Mouse (Mus musculus) CH12F3 (cell line): ENCODE data around the gene Gm28038.

Experiments used
- in situ Hi-C: fragments of 300-500 bp; cut with MboI; formaldehyde crosslinking; loops from 2 replicates; pipeline ENCODE4 v1.14.3; 2020; ENCODE audit warnings: low sequenced_read_pairs

Gene Gm28038

DNA sequence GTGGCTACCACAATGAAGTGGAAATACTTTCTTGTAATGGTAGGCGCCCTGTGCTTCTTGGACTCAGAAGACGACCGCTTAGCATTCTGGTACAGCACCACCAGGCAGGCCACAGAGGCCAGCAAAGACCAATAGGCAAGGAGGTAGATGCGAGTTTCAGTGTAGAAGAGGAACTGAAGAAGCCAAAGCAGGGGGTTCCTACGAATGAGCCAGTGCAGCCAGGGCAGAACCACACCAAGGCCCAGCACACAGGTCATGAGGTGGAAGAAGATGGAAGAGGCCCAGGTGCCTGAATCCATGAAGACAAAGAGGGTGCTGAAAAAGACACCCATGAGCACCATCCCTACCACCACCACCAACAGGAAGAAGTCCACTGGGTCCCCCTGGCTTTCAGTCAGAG lies 4.2 kb downstream of the Gm28038 start:
- in situ Hi-C loops: no loop called here

DNA sequence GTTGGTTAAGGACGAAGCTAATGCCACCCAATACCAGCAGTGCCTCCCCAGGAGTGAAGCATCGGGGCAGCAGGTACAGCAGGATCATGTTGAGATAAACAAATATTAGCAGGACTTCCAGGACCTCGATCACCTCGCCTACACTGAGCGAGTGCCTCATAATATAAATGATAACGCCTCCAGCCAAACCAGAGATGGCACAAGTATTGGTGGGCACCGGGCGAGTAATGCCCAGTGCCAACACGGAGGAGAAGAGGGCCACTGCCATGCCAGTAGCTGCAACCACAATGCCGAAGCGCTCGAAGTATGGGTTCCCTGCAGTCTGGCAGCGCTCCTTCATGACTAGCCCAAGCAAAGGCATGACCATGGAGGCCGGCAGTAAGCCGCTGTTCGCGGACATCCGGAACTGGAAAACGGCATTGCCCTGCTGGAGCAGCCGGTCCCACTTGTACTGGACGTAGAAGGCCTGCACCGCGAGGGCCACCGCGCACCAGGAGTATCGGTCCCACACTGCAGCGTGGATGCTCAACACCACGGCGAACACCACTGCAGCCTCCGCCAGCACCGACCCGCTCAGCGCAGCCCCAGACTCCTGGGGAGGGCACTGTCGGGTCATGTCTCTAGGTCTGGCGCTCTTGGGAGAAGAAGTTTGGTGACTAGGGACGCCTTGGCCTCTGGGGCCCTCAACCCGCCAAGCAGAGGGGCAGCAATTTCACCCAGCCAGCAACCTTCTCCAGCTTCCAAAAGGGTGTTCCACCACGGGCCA lies 4.8 kb downstream of the Gm28038 start:
- in situ Hi-C loops: no loop called here

DNA sequence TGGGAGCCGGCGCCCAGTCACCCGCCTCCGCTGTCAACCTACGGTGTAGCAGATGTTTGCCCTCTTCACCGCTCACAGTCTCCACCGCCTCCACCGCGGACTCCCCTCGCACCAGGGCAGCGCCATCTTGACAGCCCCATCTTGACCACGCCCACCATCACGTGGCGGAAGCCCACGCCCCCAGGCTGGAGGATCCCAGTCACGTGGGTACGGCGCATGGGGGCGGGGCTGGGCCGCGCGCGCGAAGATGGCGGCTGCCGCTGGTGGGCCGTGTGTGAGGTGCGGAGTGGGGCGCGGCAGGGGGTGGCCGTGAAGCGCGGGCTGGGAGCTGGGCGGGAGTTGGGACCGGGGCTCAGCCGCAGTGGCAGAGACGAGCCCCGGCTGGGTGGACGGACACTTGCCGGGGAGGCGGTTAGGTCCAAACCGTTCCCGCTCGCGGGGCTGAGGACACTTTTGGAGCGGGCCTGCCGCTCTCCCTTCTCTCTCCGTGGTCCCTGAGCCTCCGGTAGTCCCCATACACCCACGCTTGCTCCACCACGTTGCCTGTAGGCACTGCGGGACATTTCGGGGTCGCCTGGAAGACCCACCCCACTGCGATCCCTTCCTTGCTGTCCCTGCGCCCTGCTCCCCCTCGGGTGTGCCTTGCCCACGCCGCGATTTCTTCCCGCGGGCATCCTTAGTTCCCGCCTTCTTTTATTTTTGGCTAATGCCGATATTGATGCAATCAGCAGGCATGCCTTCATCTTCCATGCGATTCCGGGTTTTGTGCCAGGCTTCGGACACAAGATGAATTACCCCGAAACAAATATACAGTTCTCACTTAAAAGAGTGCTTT lies 5.6 kb downstream of the Gm28038 start, which contains the start of the genes Dolk and Nup188:
Dolk (minus strand) TSS at position 143 of the 835 bp plus-strand sequence.
Nup188 (plus strand) TSS at position 206 of the 835 bp plus-strand sequence.
- in situ Hi-C loops: no loop called here

DNA sequence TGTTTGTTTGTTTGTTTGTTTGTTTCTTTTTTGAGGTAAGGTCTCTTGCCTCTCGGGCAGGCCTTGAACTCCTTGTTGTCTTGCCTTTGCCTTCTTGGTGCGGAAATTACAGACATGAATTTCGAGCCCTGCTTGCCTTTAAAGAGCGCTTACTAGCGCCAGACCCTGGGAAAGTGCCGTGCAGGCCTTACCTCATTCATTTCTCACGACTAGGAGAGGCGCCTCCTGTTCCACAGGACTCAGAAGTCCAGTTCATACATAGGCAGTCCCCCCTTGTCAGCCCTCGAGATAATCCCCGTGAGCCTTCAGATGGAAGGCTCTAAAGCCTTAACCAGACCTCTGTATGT lies 6.2 kb downstream of the Gm28038 start:
- in situ Hi-C loops: no loop called here

DNA sequence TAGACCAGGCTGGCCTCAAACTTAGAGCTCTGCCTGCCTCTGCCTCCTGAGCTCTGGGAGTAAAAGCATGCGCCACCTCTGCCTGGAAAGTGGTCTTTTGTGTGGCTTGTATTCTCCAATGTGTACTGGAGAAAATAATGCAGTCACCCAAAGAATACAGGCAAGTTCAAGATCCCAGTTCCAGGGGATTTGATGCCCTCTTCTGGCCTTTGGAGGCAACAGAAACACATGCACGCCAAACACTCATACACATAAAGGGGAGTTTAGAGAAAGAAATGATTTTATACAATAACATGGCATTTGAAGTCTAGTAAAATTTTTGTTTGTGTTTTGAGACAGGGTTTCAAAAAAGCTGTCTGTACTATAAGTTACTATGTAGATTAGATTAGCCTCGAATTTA lies 18.7 kb downstream of the Gm28038 start:
- in situ Hi-C loops: no loop called here

DNA sequence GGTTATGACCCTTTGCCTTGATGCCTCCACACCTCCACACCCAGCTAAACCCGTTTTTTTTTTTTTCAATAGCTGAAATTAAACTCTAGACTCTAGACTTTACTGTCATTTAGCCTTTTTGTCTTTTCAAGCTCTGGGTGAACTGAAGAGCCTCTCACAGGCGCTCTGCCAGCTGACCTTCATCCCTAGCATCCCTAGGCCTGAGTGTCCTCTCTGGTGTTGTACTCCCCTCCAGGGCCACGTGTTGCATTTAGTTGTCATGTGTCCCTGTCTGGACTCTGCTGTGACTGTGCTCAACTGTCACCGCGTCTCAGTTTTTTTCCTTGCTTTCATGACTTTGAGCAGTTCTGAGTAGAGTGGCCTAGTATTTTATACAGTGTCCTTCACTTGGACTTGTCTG lies 19.1 kb downstream of the Gm28038 start:
- in situ Hi-C loops: no loop called here

DNA sequence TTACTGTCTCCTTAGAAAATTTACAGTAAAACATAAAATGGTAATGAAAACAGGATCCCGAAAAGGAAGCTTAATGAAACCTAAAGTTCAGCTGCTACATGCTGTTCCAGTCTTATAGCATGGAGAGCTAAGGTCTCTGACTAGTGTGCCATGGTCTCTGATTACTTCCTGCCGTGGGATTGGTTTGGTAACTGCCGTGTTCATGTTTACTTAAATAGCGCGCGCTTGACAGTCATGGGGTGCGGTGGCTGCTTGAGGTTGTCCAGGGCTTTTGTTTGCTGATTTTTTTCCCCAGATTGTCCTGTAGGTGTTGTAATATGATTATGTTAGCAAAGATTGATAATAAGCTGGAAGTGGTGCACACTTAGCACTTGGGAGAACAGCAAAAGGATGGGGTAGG lies 25.2 kb downstream of the Gm28038 start:
- in situ Hi-C loops: no loop called here

DNA sequence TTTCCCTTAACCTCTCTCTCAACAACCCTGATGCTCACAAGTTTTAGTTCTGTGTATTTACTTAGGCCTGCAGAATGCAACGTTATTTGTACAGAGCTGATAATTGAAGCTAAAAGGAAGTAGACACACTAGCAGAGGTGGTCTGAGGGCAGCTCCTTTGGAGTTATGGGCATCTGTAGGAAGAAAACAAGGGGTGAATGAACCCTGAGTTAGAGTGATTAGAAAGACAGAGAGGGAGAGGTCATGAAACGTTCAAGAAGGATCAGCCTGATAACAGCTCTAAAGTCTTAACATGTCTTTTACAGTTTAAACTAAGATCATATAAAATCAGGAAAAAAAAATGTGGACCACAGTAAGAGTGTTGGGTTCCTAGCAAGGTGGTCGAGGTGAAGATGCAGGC lies 28.5 kb downstream of the Gm28038 start:
- in situ Hi-C loops: no loop called here

DNA sequence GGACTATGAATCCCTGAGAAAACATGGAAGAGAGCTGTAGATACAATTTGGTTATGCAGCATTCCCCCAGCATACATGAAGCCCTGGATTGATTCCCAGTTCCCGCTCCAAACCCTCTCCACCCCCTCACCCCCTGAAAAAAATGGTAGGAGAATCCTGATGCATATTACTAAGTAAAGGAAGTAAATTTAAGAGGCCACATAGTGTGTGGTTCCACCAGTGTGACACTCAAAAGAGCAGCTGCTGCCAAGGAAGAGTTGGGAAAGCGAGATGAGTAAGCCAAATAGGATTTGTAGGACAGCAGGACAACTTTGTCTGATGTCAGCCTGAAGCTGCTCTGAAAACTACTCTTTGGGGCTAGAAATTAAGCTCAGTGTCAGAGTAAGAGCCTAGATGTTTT lies 30.6 kb downstream of the Gm28038 start:
- in situ Hi-C loops: no loop called here

DNA sequence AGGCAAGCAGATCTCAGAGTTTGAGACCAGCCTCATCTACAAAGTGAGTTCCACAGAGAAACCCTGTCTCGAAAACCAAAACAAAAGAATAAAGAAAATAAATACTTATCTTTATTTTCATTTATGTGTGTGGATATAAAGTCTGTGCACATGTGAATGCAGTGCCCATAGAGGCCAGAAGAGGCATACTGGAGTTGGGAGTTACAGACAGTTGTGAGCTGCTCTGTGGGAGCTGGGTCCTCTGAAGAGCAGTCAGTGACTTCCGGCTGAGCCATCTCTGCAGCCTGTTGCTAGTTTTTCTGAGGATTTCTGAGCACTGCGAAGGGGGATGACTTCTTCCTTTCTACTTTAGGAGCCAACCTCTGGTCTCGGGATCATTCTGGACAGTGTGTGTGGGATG lies 35.3 kb downstream of the Gm28038 start:
- in situ Hi-C loops: no loop called here

DNA sequence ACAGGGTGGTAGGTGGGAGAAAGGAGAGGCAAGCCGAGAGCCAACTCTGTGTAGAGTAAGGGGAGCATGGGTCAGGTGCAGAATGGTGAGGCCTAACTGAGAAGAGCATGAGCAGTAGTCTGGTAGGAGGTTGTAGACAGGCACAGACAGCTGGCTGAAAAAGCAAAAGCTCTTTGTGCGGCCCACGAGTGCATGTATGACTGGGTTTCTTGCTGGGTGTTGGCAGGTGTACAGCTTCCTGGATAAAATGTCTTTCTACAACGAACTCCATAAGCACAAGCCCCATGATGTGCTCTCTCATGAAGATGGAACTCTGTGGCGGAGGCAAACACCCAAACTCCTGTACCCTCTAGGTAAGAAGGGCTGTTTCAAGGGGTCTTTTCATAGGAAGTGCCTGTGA lies 36.1 kb downstream of the Gm28038 start:
- in situ Hi-C loops: no loop called here

DNA sequence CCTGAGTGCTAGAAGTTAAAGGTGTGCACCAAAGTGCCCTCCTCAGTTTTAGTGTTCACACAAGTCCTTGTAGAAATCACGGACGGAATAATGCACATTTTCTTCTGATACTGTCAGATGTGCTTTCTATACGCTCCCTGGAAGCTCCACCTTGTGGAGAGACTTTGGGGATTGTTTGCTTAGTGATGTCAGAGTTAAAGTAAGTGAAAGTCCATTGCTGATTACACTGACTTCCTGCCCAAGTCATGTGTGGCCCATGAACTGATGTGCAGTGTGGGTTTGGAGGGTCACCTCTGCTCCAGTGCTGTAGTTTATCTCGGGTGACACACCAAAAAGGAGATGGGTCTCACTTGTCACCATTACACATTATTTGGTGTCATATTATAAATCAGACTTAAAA lies 38.4 kb downstream of the Gm28038 start:
- in situ Hi-C loops: no loop called here

DNA sequence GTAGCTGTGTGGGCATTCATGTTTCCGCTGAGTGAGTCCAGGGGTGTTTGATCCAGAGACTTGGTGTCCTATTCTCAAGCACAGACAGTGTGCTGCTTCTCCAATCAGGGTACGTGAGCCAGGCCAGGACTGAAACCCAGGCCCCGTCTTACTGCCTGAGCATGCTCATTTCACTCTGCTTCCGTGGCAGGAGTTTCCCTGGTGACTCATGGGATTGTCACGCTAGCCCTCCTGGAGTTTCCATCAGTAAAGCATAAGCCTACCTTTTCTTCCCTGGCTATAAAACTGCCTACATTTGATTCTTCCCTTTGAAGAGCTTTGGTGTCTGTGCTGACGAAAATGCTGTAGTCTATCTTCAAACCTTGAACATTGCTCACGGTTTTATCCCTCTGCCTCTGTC lies 42.3 kb downstream of the Gm28038 start:
- in situ Hi-C loops: no loop called here

DNA sequence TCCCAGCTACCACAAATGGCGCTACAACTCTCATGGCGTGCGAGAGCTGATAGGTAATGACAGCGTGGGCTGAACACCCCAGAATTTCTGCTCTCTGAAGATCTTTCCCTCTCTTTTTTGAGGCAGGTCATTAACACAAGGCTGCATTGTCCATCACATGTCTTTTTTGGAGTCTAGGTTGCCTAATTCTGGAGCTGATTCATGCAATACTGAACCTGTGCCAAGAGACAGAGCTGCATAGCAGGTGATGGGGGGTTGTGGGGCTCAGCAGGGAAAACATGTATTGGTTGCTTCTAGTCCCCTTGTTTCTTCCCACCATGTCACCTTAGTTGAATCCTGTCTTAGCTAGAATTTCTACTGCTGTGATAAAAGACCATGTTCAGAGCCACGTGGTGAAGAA lies 44.5 kb downstream of the Gm28038 start:
- in situ Hi-C loops: no loop called here

DNA sequence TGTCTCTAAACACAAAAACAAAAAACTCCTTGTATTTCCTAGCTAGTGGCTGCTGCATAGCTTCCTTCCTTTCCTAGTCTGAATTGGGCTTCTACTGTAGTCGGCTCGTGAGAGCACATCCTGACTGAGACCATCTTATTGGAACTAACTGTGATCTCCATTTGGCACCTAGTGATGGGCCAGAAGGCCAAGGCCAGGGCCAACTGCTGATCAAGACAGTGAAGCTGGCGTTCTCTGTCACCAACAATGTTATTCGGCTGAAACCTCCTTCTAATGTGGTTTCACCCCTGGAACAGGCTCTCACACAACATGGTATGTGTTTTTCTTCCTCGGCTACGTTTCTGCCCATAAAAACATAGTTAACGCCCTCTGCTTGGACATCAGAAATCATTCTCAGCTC lies 46.4 kb downstream of the Gm28038 start:
- in situ Hi-C loops: no loop called here

DNA sequence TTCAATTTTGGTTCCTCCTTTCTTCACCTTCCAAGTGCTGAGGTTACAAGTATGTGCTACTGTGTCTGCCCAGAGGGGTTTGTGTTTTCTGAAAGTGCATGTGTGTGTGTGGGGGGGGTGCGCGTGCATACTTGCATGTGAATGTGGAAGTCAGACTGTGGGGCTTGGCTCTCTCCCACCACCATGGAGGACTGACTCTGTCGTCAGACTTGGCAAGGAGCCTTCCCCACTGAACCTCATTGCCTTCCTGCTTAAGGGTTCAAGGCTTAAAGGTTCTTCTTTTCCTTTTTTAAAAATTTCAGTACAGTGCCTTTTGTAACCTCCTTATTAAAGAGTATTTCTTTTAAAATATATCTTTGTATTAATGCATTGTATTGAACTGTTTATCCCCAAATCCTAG lies 47.9 kb downstream of the Gm28038 start:
- in situ Hi-C loops: no loop called here

DNA sequence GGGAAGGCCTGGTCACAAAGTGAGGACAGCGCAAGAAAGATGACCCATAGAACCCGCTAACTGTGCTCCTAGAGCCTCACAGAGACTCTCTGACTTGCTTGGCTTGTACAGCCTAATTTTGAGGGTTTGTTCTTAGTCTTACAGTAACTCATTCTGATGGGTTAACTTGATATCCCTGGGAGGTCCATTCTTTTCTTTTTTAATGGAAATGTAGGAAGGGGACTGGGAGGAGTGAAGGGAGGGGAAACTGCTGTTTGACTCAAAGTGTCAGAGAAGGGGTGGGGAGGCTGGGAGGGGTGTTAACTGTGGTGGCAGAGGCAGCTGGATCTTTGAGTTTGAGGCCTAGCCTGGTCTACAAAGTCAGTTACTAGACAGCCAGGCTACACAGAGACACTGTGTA lies 54.5 kb downstream of the Gm28038 start:
- in situ Hi-C loops: no loop called here

DNA sequence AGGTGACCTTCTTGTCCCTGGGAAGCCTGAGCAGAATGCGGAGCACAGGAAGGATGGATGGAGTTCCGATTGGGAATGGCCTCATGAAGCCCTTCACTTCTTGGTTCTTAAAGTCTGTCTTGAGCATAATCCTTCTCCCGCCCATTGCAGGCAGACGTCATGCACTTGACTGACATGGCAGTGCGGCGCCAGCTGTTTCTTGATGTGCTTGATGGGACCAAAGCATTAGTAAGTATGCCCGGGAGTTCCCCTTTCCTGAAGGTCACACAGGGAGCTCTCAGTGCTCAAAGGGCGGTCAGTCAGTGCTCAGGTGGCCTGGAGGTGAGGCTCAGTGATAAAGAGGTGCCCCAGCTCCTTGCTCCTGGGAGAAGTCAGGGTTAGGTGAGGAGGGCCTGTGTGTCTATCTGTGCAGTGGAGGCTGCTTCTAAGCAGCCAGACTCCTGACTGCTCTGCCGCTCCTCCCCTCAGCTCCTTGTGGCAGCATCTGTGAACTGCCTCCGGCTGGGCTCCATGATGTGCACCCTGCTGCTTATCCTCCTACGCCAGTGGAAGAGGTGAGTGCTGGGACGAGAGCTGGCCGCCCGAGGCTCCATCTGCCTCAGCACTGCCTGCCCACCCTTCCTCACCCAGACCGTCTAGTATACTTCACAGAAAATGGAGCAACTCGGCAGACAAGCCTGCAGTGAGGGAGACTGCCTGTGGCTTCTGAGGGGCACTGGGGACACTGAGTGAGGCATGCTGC lies 55.5 kb downstream of the Gm28038 start:
- in situ Hi-C loops: no loop called here

DNA sequence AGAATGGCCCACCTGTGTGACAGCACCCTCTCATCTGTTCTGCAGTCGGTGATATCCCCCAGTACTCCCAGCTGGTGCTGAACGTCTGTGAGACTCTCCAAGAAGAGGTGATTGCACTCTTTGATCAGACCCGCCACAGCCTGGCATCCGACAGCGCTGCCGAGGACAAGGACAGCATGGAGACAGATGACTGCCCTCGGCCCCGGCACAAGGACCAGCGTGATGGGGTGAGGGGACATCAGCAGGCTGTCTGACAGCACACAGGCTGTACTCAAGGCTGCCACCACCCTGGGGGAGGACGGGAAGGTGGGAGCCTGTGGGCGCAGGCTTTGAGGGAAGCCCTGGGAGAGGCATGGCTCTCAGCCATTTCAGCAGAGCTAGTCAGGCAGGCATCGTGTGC lies 56.3 kb downstream of the Gm28038 start:
- in situ Hi-C loops: no loop called here

DNA sequence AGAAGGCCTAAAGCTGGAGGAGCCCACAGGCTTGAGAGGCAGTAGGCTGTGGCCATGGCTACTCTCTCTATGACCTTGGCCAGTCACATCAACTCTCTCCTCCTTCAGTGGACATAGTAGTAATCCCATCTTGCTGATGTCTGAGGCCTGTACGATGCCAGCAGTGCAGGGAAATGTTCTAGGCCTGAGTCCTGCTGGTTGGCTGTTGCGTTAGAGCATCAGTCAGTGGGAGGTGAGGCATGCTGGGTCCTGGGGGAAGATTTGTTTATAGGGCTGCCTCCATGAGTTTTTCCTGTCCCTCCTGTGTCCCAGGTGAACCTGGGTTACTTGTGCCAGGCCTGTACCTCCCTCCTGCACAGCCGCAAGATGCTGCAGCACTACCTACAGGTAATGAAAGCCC lies 61.2 kb downstream of the Gm28038 start:
- in situ Hi-C loops: no loop called here

DNA sequence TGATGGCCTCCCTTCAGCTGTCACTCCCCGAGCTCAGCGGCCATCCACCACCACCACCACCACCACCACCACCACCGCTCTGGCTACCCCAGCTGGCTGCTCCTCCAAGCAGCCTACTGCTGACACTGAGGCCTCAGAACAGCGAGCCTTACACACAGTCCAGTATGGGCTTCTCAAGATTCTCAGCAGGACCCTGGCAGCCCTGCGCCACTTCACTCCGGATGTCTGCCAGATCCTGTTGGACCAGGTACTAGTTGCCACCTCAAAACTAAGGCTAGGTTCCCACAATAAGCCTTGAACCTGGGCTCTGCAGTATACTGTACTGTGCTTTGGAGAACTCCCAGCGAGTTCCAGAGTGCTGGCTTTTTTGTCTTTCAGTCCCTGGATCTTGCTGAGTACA lies 61.7 kb downstream of the Gm28038 start:
- in situ Hi-C loops: no loop called here
